Mouse (Mus musculus) WW6 (cell line): ENCODE measurements around the gene Tmem132b.
A peak's percentile ranks its signal among the peaks of the same experiment; 100 is the strongest.

ENCODE experiments used
- DNase-seq: peaks from one replicate; pipeline ENCODE4 v3.0.0-alpha.2; 2013; ENCODE audit warnings: low read depth, low spot score

The Tmem132b gene

DNA sequence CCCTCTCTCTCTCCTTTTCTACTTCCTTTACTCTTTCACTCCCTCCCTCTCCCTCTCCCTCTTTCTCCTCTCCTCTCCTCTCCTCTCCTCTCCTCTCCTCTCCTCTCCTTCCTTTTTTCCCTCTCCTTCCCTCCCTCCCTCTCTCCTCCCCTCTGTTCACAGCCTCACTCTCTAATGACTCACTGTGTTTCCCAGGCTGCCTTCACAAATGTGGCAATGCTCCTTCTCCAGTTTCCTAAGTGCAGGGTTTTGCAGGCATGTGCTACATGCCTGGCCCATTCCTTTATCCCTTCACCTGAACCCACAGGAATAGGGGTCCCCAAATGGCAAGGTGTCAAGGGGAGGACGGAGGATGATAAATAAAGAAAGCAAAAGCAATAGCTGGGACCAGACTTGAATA lies 236.4 kb downstream of the Tmem132b start:
- no peak for DNase-seq

DNA sequence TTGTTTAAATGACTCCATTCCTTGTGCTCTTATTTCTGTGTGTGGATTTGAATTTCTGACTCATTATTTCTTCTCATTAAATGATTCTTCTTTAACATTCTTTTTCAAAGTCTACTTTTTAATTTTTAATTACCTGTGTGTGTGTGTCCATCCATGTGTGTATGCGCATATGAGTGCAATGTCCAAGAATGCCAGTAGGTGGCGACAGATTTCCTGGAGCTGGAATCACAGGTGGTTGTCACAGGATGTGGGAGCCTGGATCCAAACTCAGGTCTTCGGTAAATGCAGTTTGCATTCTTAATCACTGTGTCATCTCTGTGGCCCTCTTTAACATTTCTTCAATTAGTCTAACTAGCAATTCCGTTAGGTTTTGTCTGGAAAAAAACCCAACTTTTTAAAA lies 240.7 kb downstream of the Tmem132b start:
- DNase-seq = no peak

DNA sequence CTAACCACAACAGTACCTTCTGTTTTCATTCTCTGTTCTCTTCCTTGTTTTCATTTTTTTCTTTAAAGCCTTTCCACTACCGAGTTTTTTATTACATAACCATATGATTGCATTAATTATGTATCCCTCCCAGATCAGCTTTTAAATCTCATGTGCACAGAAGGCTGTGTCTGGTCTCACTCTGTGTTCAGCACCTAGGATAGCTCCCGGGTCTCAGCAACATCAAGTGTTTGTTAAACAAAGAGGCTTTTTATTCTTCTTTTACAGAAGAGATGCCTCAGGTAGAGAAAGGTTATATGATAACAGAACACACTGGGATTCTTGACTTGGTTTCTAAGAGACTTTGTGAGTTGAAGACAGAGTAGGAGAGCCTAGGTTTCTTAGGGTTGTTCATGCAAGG lies 241.2 kb downstream of the Tmem132b start:
- DNase-seq = no peak

DNA sequence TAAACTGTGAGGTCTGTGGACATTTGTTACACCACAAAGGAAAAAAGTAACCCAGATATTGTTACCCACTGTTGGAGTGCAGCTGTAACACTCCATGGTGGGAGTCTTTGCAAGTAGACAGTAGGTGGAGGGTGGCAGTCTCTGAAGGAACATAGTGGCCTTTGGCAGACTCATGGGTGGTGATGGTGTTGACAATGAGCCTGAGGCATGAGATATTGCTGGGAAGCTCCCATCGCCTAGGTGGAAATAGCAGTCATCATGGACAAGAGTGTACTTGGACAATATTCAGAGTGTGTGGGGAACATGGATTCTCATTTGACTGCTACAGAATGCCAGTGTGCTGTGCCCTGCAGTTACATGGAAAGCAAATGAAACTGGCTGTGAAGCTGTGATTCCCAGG lies 248.8 kb downstream of the Tmem132b start:
- no peak for DNase-seq

DNA sequence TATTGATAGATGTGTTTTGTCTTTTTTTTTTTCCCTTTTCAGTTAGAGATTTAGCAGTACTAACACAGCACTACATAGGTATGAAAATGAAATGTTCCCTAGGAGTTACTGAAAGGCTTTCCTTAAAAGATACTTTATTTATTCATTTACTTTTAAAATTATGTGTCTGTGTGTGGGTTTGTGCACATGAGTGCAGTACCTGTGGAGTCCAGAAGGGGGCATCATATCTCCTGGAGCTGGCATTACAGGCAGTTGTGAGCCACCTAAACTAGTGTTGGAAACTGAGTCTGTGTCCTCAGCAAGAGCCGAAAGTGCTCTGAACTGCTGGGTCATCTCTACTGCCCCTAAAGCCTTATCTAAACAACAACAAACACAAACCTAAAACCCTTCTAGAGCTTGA lies 261.1 kb downstream of the Tmem132b start:
- DNase-seq = no peak

DNA sequence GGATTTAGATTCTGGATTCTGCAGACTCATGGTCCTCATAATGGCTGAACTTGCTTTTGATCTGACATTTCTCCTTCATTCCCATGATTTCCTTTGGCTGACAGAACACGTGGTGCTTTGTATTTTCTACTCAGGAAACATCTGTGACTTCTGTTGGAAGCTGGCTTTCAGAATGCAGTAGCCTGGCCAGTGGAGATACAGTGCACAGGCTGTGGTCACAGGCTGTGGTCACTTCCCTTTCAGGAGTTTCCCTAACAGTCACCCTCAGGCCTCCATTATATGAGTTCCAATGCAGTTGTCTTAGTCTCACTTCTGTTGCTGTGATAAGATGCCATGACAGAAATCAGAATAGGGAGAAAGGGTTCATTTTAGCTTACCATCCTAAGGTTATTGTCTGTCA lies 262.7 kb downstream of the Tmem132b start:
- DNase-seq = no peak

DNA sequence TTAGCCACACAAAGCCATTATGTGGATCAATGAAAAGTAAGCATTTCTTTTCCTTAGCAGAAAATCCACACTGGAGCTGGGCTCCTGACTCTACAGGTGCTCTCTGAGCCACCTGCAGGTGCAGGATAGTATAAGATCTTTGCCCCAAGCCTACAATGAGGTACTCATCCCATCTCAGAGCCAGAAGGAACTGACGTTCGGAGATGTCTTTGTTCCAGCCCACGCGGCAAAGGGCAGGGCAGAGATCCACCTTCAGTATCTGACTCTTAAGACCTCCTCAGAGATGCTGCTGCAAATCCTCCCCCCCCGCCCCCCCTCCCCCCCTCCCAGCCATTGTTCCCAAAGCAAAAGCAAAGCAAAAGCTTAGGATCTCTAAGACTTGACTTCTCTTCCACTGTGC lies 268.0 kb downstream of the Tmem132b start:
- DNase-seq = no peak

DNA sequence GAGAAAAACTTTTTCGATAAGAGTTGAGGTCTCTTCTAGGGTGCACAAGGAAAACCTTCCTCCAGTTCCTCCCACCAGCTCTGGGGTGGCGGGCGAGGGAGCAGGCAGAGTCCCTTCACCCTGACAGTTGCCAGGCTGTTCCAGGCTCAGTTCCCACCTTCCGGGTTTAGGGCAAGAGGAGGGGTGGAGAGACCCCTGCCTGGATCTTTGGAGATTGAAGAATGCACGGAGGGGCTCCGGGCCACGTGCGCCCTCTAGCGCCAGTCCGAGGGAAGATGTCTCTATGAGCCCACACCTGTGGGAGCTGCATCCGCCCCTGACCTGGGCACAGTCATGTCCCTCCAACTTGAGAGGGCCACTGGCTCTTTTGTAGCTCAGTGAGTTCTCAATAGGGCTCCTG lies 268.5 kb downstream of the Tmem132b start:
- peak; percentile 5 for DNase-seq

DNA sequence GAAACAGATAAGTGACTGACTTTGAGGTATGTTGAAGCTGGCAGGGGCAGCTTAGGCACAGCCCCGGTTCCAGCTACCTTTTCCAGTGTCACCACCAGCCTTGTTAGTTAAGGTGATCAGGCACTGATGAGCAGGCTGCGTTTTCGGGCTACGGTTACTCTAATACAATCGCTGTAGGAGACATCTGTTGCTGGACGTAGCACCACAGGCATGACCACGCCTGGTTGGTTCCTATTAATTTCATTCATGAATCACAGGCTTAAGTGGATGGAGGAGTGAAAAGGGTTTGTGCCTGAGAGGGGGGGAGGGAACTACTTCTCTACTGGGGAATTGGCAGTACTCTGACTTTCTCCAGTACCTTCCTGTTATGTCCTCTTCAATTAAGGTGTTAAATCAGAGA lies 271.2 kb downstream of the Tmem132b start:
- DNase-seq = no peak

DNA sequence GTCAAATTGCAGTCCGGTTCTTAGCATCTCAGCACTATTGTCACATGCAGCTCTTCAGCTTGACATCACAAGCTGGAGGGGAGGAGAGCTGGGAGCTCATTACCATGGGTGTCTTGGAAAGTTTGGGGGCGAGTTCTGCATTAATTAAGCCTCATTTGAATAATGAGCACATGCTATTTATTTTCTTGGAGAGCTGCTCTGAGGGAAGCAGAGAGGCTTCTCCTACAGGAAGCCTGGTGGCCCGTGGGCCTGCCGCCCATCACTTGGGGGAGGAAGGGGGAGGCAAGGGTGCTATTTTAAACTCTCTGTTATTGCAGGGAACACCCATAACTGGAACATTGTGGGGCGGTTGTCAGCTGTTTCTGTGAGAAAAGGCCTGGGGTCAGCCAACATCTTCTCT lies 273.8 kb downstream of the Tmem132b start:
- DNase-seq = no peak

DNA sequence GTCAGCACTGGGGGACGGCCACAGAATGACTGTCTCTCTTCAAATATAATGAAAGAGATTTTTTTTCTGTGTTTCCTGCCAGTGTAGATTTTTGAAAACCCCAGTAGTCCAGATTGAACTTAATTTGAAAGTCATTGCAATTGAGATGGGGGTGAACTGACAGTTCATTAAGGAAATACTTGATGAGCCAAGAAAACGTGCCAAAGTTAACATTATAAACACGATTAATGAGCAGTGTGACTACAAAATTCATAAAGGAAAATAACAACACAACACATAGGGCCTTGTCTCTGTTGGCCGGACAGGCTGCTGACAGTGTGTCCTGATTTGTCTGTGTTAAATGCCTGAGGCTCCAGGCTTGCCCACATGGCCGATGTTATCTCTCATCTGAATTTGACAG lies 276.3 kb downstream of the Tmem132b start:
- DNase-seq = no peak

DNA sequence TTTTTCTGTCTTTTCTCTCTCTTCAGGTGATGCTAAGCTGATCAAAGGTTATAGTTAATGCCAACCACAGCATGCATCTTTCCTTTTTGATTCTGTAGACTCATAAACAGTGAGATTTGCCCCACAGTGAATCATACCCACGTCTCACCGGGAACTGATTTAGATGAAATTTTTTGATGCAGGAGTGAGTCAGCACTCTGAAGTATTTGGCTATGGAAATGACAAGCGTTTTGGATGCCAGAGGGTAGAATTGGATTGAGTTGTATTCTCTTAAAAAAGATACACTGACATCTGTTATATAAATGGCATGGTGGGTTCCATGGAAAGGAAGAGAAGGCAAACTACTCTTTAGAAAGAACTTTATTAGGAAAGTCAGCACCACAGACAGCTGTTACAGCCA lies 297.8 kb downstream of the Tmem132b start:
- DNase-seq = no peak

DNA sequence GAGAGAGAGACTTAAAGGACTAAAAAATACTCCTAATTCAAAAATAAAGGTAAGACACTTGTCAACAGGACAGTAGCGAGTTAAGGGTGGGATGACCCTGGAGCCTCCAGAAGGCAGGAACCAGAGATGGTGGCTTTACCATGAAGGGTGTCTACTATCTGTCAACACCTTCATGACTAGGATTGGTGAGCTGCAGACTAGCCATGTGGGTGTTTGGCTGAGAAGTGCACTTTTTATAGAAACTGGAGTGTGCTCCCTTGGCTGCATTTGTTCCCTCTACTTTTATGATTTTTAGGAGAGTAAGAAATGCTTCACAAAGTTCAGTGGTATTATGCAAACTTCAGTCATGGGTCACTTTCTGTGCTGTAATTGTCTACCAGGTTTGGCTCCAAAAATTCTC lies 304.3 kb downstream of the Tmem132b start:
- no peak for DNase-seq

DNA sequence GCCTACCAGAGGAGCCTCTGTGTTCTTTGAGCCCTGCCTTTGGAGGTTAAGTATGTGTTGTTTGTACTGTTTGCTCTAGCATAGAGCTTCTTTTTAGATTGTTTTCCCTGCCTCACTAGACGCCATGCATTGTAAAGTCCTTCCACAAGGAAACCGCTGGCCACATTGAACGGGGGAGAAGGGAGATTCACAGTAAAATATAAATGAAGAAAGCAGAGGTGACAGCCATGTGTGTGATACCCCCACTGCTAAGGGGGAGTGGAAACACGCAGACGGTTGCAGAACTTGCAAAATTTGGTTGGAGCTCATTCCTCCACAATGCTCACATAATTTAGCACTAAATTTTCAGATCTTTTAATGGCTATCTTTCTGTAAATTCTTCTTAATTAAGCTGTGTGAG lies 305.2 kb downstream of the Tmem132b start:
- no peak for DNase-seq
